Mouse (Mus musculus): ENCODE data around the gene Adam15. TPM values are rescaled to one million over a fixed set of nuclear protein-coding genes. Genes with fewer than 3 reads are reported as not detected.

Gene Adam15
- total RNA-seq, 1 experiment from 2014 or later, result 28.9 TPM

Other genes with a start within 250 kb of the Adam15 start
- gene Gm43738, start 248.9 kb downstream of the Adam15 start, total RNA-seq (2017), result not detected in 2 replicates
- 20.7 and 26.5 TPM in 2 replicates for gene Fdps, start 248.0 kb downstream of the Adam15 start, total RNA-seq (2017)
- gene Pklr, start 213.9 kb downstream of the Adam15 start, total RNA-seq (2017), result not detected in 2 replicates
- 0.25 and 0.47 TPM in 2 replicates for gene Hcn3, start 189.8 kb downstream of the Adam15 start, total RNA-seq (2017)
- gene Clk2, start 185.2 kb downstream of the Adam15 start, total RNA-seq (2017), result 159 and 180 TPM in 2 replicates
- gene Scamp3, start 172.5 kb downstream of the Adam15 start, total RNA-seq (2017), result 58.2 and 64.2 TPM in 2 replicates
- gene Fam189b, start 166.9 kb downstream of the Adam15 start, total RNA-seq (2017), result 7.7 and 8.2 TPM in 2 replicates
- 73.5 and 76.0 TPM in 2 replicates for gene Gba, start 147.1 kb downstream of the Adam15 start, total RNA-seq (2017)
- gene Thbs3, start 134.8 kb downstream of the Adam15 start, total RNA-seq (2017), result 2.0 and 5.8 TPM in 2 replicates
- 65.6 and 83.4 TPM in 2 replicates for gene Mtx1, start 122.9 kb downstream of the Adam15 start, total RNA-seq (2017)
- 4.5 and 7.1 TPM in 2 replicates for gene Muc1, start 120.9 kb downstream of the Adam15 start, total RNA-seq (2017)
- 52.2 and 53.9 TPM in 2 replicates for gene Krtcap2, start 104.0 kb downstream of the Adam15 start, total RNA-seq (2017)
- gene Trim46, start 103.7 kb downstream of the Adam15 start, total RNA-seq (2017), result 2.2 and 2.3 TPM in 2 replicates
- 25.7 and 30.4 TPM in 2 replicates for gene Dpm3, start 90.6 kb downstream of the Adam15 start, total RNA-seq (2017)
- 99.3 and 112 TPM in 2 replicates for gene Slc50a1, start 79.4 kb downstream of the Adam15 start, total RNA-seq (2017)
- gene Efna1, start 68.9 kb downstream of the Adam15 start, total RNA-seq (2017), result 1.3 TPM in 1 of 2 replicates, not detected in the other
- gene Efna3, start 27.0 kb downstream of the Adam15 start, total RNA-seq (2017), result not detected in 2 replicates
- gene Efna4, start 12.0 kb downstream of the Adam15 start, total RNA-seq (2017), result not detected in 2 replicates
- gene Dcst2, start 12.0 kb upstream of the Adam15 start, total RNA-seq (2017), result not detected in 2 replicates
- not detected in 2 replicates for gene Dcst1, start 15.3 kb upstream of the Adam15 start, total RNA-seq (2017)
- 90.9 and 120 TPM in 2 replicates for gene Zbtb7b, start 44.8 kb upstream of the Adam15 start, total RNA-seq (2017)
- gene Lenep, start 52.8 kb upstream of the Adam15 start, total RNA-seq (2017), result 2.2 and 5.7 TPM in 2 replicates
- 21.1 and 25.6 TPM in 2 replicates for gene Flad1, start 61.9 kb upstream of the Adam15 start, total RNA-seq (2017)
- gene Cks1b, start 68.4 kb upstream of the Adam15 start, total RNA-seq (2017), result 1.6 and 2.4 TPM in 2 replicates
- gene Shc1, start 68.4 kb upstream of the Adam15 start, total RNA-seq (2017), result 51.4 and 58.1 TPM in 2 replicates
- 35.8 and 41.4 TPM in 2 replicates for gene Pygo2, start 80.2 kb upstream of the Adam15 start, total RNA-seq (2017)
- gene Pbxip1, start 86.7 kb upstream of the Adam15 start, total RNA-seq (2017), result 196 TPM in 2 replicates
- gene Pmvk, start 104.5 kb upstream of the Adam15 start, total RNA-seq (2017), result 22.3 and 24.7 TPM in 2 replicates
- gene Kcnn3, start 170.2 kb upstream of the Adam15 start, total RNA-seq (2017), result not detected in 2 replicates